Mouse (Mus musculus): ENCODE data around the gene Mxra7. TPM values are rescaled to one million over a fixed set of nuclear protein-coding genes. Genes with fewer than 3 reads are reported as not detected.
A peak's percentile ranks its signal among the peaks of the same experiment; 100 is the strongest.

Gene Mxra7
- polyA plus RNA-seq, 1 experiment from 2014 or later, result 29.9 TPM

DNA sequence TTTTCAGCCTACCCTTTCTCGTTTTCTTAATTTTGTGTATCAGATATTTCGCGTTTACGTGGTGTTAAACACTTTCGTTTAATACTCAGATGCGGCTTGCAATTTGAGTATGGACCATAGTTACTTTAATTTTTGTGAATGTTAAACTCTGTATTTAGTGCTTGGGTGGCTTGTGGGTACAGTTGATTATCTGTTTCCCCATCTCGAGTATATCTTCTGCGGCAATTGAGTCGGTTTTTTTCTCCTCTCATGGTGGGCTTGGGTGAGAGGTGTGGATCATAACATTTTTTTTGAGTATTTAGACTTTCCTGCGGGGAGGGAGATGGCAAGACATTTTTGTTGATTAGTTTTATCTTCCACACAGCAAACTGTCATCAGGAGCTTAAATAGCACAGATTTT lies 26.4 kb upstream of the Mxra7 start:
- 39% methylated on average over 10 of the region's 10 CpGs for WGBS
- no peak for ATAC-seq (ENCODE audit: low read depth)
- H3K4me3 ChIP-seq (ENCODE audit: low read depth, low read length), result peak overlapping the region; percentile 98

DNA sequence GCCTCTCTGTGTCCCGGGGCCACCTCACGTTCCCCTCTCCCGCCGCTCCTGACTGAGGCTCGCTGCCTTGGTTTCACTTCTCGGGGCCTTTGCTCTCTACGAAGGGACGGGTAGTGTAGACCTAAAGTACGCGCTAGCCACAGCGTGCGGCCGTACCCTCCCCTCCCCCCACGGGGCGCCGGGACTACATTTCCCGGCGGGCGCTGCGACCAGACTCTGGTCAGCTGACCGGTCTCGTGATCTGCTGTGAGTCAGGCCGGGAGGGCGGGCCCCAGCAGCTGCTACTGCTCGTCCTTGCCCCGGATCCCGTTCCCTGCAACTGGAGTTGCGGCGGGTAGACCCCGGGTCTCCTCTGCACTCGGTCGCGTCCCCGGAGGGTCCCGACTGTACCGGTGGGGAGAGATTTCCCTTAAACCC lies 25.7 kb upstream of the Mxra7 start:
- Histone ChIP-seq H3K9ac (replicated peaks; ENCODE audit: low read depth, low read length) (peak overlapping the region; percentile 96), H3K4me1 (ENCODE audit: control insufficient read depth, insufficient read depth, low read length) (peaks cover 28% of the 10 kb centered on the region; the same call in 1 of the 2 replicates), H3K4me3 (ENCODE audit: low read depth, low read length) (peak overlapping the region; percentile 98), H3K27ac (ENCODE audit: low read depth, low read length) (peak overlapping the region; percentile 97), H3K27me3 (ENCODE audit: control insufficient read depth, insufficient read depth, low read length) (no peaks in the 10 kb centered on the region), H3K9me3 (ENCODE audit: control insufficient read depth, low read length) (no peaks in the 10 kb centered on the region), H3K4me2 (ENCODE audit: low read depth, low read length) (peak overlapping the region; percentile 52), H3K36me3 (ENCODE audit: control insufficient read depth, insufficient read depth, low read length) (peaks cover 6% of the 10 kb centered on the region; the same call in 1 of the 2 replicates)
- 0% methylated on average over 35 of the region's 36 CpGs for WGBS
- peak; percentile 91 for ATAC-seq (ENCODE audit: low read depth)

More for the DNA sequence above, 26.4 kb upstream of the Mxra7 start:
- Histone ChIP-seq H3K9me3 (ENCODE audit: control insufficient read depth, low read length) (no peaks in the 10 kb centered on the region), H3K36me3 (ENCODE audit: control insufficient read depth, insufficient read depth, low read length) (peaks cover 11% of the 10 kb centered on the region; the same call in 1 of the 2 replicates), H3K4me1 (ENCODE audit: control insufficient read depth, insufficient read depth, low read length) (peaks cover 28% of the 10 kb centered on the region; the same call in 1 of the 2 replicates), H3K27me3 (ENCODE audit: control insufficient read depth, insufficient read depth, low read length) (no peaks in the 10 kb centered on the region), H3K9ac (replicated peaks; ENCODE audit: low read depth, low read length) (peak overlapping the region; percentile 96), H3K4me2 (ENCODE audit: low read depth, low read length) (peak overlapping the region; percentile 52), H3K27ac (ENCODE audit: low read depth, low read length) (no peak overlapping the region; the same call in 1 of the 2 replicates)

DNA sequence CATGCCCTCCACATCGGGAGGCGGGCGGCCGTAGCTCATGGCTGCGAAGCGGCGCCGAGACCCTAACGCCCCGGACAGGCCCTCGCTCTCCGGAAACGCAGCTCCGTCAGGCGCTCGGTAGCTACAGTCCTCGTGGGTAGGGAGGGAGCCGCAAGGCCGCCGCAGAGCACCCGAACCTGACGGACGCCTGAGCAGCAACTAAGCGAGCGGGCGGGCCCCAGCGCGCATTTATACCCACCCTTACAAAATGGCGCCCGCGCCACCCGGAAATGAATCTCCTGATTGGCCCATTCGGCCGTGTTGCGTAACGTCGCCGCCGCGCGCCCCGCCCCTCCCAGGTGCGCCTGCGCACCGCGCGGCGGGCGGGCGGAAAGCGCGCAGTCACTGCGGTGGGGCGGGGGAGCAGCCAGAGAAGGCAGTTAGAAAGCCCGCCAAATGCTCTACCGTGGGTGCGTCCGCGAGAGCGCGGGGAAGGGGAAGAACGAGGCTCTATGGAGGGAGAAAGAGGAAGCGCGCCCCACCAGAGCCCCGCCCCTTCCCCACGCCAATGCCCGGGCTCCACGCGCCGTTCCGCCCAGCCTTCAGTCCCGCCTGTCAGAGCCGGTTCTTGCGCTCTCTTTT lies 25.2 kb upstream of the Mxra7 start, which contains the start of gene Srsf2:
TSS of gene Srsf2 (minus strand) at position 204 of the 621 bp plus-strand sequence.
- Histone ChIP-seq H3K27me3 (ENCODE audit: control insufficient read depth, insufficient read depth, low read length) (no peaks in the 10 kb centered on the region), H3K9me3 (ENCODE audit: control insufficient read depth, low read length) (no peaks in the 10 kb centered on the region), H3K4me2 (ENCODE audit: low read depth, low read length) (peak within 1 kb of the TSS; percentile 96), H3K36me3 (ENCODE audit: control insufficient read depth, insufficient read depth, low read length) (peaks cover 6% of the 10 kb centered on the region; the same call in 1 of the 2 replicates), H3K9ac (replicated peaks; ENCODE audit: low read depth, low read length) (peak within 1 kb of the TSS; percentile 96), H3K4me1 (ENCODE audit: control insufficient read depth, insufficient read depth, low read length) (peaks cover 28% of the 10 kb centered on the region; the same call in 1 of the 2 replicates), H3K4me3 (ENCODE audit: low read depth, low read length) (peak within 1 kb of the TSS; percentile 98), H3K27ac (ENCODE audit: low read depth, low read length) (peak within 1 kb of the TSS; percentile 97)
- WGBS, result under 1% methylated on average over 65 of the region's 74 CpGs
- peak; percentile 90 for ATAC-seq (ENCODE audit: low read depth)

DNA sequence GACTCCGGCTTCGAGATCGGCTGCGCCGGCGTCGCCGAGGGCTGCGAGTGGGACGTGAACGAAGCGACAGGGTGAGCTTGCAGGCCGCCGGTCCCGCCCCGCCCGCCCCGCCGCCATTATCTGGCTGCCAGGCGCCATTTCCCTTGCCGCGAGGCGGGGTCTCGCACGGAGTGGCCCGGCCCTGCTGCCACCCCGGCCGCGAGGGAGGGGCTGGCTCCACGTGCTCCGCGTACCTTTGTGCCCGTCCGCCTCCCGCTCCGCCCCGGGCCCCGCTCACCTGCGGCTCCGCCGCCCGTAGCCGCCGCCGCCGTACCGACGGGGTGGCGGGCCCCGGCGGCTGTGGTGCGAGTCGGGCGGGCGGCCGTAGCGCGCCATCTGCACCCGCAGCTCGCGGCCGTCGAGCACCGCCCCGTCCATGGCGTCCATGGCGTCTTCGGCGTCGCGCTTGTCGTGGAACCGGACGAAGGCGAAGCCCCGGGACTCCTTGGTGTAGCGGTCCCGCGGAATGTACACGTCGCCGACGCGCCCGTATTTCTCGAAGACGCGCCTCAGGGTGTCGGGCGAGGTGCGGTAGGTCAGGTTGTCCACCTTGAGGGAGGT lies 24.5 kb upstream of the Mxra7 start, which contains the start of gene Mfsd11:
TSS of gene Mfsd11 (plus strand) at position 150 of the 600 bp plus-strand sequence.
- peak; percentile 65 for ATAC-seq (ENCODE audit: low read depth)

DNA sequence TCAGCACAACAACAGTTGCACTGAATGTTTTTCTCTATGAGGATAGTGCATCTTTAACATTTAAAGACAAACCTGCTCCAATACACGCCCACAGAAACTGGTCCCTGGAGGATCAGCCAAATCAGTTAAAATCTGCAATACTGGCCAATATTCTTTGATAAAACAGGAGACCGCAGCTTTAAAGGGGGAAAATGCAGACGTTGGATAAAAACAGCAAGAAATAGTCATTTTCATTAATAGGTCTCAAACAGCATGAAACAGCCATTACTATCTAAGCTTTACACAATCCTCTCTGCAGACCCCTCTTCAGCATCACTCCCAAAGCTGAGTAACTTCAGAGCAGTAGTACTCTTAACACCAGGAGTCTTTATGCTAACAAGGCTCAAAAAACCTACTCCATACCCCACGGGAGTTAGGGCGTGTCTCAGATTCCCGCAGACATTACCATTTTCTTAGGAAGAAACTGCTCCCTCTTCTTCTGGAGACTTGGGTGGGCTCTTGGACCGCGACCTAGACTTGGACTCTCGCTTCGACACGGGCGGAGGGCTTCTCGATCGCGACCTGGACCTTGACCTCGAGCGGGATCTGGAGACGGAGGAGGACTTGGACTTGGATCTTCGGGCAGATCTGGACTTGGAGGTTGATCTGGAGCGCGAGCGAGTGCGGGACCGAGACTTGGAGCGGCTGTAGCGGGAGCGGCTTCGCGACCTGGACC lies 23.9 kb upstream of the Mxra7 start:
- peaks cover 28% of the 10 kb centered on the region; the same call in 1 of the 2 replicates for H3K4me1 ChIP-seq (ENCODE audit: control insufficient read depth, insufficient read depth, low read length)
- peaks cover 6% of the 10 kb centered on the region; the same call in 1 of the 2 replicates for H3K36me3 ChIP-seq (ENCODE audit: control insufficient read depth, insufficient read depth, low read length)
- H3K4me3 ChIP-seq (ENCODE audit: low read depth, low read length), result peak overlapping the region; percentile 98
- H3K27me3 ChIP-seq (ENCODE audit: control insufficient read depth, insufficient read depth, low read length), result no peaks in the 10 kb centered on the region
- H3K27ac ChIP-seq (ENCODE audit: low read depth, low read length), result peak overlapping the region; percentile 97
- under 1% methylated on average over 29 of the region's 29 CpGs for WGBS
- no peaks in the 10 kb centered on the region for H3K9me3 ChIP-seq (ENCODE audit: control insufficient read depth, low read length)
- H3K9ac ChIP-seq (replicated peaks; ENCODE audit: low read depth, low read length), result peak overlapping the region; percentile 96
- peak overlapping the region; percentile 96 for H3K4me2 ChIP-seq (ENCODE audit: low read depth, low read length)
- ATAC-seq (ENCODE audit: low read depth), result peak; percentile 0; the same call in 1 of the 2 replicates

More for the DNA sequence above, 24.5 kb upstream of the Mxra7 start, which contains the start of gene Mfsd11:
- no peaks in the 10 kb centered on the region for H3K9me3 ChIP-seq (ENCODE audit: control insufficient read depth, low read length)
- no peaks in the 10 kb centered on the region for H3K27me3 ChIP-seq (ENCODE audit: control insufficient read depth, insufficient read depth, low read length)
- H3K4me2 ChIP-seq (ENCODE audit: low read depth, low read length), result peak within 1 kb of the TSS; percentile 96
- peak within 1 kb of the TSS; percentile 97 for H3K27ac ChIP-seq (ENCODE audit: low read depth, low read length)
- peak within 1 kb of the TSS; percentile 98 for H3K4me3 ChIP-seq (ENCODE audit: low read depth, low read length)
- peak within 1 kb of the TSS; percentile 96 for H3K9ac ChIP-seq (replicated peaks; ENCODE audit: low read depth, low read length)
- WGBS, result under 1% methylated on average over 64 of the region's 91 CpGs
- peaks cover 6% of the 10 kb centered on the region; the same call in 1 of the 2 replicates for H3K36me3 ChIP-seq (ENCODE audit: control insufficient read depth, insufficient read depth, low read length)
- H3K4me1 ChIP-seq (ENCODE audit: control insufficient read depth, insufficient read depth, low read length), result peaks cover 28% of the 10 kb centered on the region; the same call in 1 of the 2 replicates

DNA sequence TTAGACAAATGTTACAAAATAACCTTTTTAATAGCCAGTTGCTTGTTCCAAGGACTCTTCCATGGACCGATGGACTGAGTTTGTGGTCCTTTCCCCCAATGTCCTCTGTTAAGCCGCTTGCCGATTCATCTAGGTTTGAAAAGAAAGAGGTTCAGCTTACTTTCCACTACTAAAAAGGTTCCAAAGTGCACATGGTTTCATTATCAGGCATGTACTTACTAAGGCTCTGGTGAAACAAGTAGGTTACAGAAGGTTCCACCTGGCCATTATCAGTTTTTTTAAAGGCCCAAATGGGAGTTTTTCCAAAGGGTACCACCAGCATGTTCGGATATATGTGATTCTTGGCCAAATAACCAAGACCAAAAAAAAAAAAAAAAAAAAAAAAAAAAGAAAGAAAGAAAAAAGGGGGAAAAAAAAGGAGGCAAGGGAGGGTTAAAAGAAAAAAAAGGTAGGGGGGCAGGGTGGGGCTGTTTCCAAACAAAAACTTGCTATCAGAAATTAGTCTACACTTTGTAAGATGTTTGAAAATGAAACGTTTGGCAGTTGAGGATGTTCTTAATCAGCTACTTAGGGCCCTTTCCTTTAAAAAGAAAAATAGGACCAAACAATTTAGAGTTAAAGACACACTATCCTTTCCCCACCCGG lies 23.1 kb upstream of the Mxra7 start:
- peak overlapping the region; percentile 96 for H3K4me2 ChIP-seq (ENCODE audit: low read depth, low read length)

DNA sequence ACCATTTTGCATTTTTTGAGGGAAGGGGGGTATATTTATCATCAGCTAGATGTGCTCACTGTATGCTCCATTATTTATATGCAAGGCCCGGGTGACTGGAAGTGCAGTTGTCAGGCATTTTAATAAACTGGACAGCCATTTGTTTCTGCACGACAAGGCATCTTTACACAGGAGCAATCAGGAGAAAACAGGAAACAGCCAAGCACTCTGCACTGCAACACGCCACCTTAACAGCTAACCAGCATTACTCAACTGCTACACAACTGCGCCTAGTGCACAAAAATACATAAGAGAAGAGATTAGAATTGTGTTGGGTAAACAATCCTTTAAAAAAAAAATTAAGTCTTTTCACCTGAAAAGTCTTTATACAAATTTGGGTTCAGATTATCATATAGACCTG lies 22.2 kb upstream of the Mxra7 start:
- no peak overlapping the region for H3K4me3 ChIP-seq (ENCODE audit: low read depth, low read length)
- no peaks in the 10 kb centered on the region for H3K9me3 ChIP-seq (ENCODE audit: control insufficient read depth, low read length)
- H3K27me3 ChIP-seq (ENCODE audit: control insufficient read depth, insufficient read depth, low read length), result no peaks in the 10 kb centered on the region
- WGBS, result 62% methylated on average over 4 of the region's 4 CpGs
- no peak overlapping the region for H3K27ac ChIP-seq (ENCODE audit: low read depth, low read length)
- peak overlapping the region; percentile 26; the same call in 1 of the 2 replicates for H3K4me2 ChIP-seq (ENCODE audit: low read depth, low read length)
- ATAC-seq (ENCODE audit: low read depth), result no peak
- peaks cover 24% of the 10 kb centered on the region; the same call in 1 of the 2 replicates for H3K4me1 ChIP-seq (ENCODE audit: control insufficient read depth, insufficient read depth, low read length)
- H3K9ac ChIP-seq (replicated peaks; ENCODE audit: low read depth, low read length), result no peak overlapping the region
- peaks cover 6% of the 10 kb centered on the region; the same call in 1 of the 2 replicates for H3K36me3 ChIP-seq (ENCODE audit: control insufficient read depth, insufficient read depth, low read length)

More for the DNA sequence above, 23.1 kb upstream of the Mxra7 start:
- Histone ChIP-seq H3K9ac (replicated peaks; ENCODE audit: low read depth, low read length) (peak overlapping the region; percentile 96), H3K27ac (ENCODE audit: low read depth, low read length) (no peak overlapping the region), H3K27me3 (ENCODE audit: control insufficient read depth, insufficient read depth, low read length) (no peaks in the 10 kb centered on the region), H3K4me3 (ENCODE audit: low read depth, low read length) (peak overlapping the region; percentile 98), H3K4me1 (ENCODE audit: control insufficient read depth, insufficient read depth, low read length) (peaks cover 28% of the 10 kb centered on the region; the same call in 1 of the 2 replicates), H3K9me3 (ENCODE audit: control insufficient read depth, low read length) (no peaks in the 10 kb centered on the region), H3K36me3 (ENCODE audit: control insufficient read depth, insufficient read depth, low read length) (peaks cover 6% of the 10 kb centered on the region; the same call in 1 of the 2 replicates)
- 52% methylated on average over 6 of the region's 6 CpGs for WGBS
- no peak for ATAC-seq (ENCODE audit: low read depth)

DNA sequence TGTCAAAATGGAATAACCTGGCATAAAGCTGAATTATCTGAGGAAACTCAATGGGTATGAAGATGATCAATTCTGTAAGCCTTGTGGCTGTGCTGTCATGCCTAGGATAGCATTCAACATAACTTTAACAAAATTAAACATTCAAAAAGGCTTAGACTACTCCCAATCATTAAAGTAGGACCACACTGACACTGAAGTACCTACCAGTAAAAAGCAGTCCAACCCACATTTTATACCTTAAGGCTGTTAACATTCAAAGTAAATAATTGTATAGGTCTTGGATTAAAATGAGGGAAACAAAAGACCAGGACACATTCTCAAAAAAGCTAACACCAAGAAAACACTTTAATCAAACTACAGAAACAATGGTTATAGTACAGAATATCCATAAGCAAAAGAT lies 21.7 kb upstream of the Mxra7 start:
- ATAC-seq (ENCODE audit: low read depth), result no peak
- Histone ChIP-seq H3K4me1 (ENCODE audit: control insufficient read depth, insufficient read depth, low read length) (peaks cover 20% of the 10 kb centered on the region), H3K4me2 (ENCODE audit: low read depth, low read length) (no peak overlapping the region), H3K9ac (replicated peaks; ENCODE audit: low read depth, low read length) (no peak overlapping the region), H3K27me3 (ENCODE audit: control insufficient read depth, insufficient read depth, low read length) (no peaks in the 10 kb centered on the region), H3K27ac (ENCODE audit: low read depth, low read length) (no peak overlapping the region), H3K36me3 (ENCODE audit: control insufficient read depth, insufficient read depth, low read length) (peaks cover 6% of the 10 kb centered on the region; the same call in 1 of the 2 replicates), H3K9me3 (ENCODE audit: control insufficient read depth, low read length) (no peaks in the 10 kb centered on the region), H3K4me3 (ENCODE audit: low read depth, low read length) (no peak overlapping the region)

Data from neural tube, embryonic 14.5 days (tissue).